Mouse (Mus musculus) Patski (cell line): ENCODE data around the gene Phox2b. TPM values are rescaled to one million over a fixed set of nuclear protein-coding genes. Genes with fewer than 3 reads are reported as not detected.

ENCODE experiments used
- ATAC-seq: fragments of 100-300 bp; one replicate; pipeline ENCODE4 v1.8.0; 2021
- CTCF ChIA-PET: fragments of 350-600 bp; sonication (Branson Sonifier 250); formaldehyde crosslinking; loops from one replicate; lab custom pipeline; 2022; ENCODE audit warnings: inconsistent platforms; lab: Charles Lee
- POLR2A ChIA-PET: fragments of 350-600 bp; sonication (Branson Sonifier 250); formaldehyde crosslinking; loops from one replicate; lab custom pipeline; 2022; ENCODE audit warnings: antibody characterized with exemption, inconsistent platforms; lab: Charles Lee
- DNase-seq: peaks from one replicate; pipeline ENCODE4 v3.0.0-alpha.2; 2011; ENCODE audit warnings: low read depth, low spot score
- H3K27me3 ChIP-seq: fragments of 371-371 bp; one replicate; pipeline ENCODE4 v1.5.1; 2021
- CTCF ChIP-seq: fragments of 100-300 bp; IDR thresholded peaks from one replicate; pipeline ENCODE4 v1.5.1; 2021
- in situ Hi-C: fragments of 300-500 bp; cut with MboI; formaldehyde crosslinking; loops from 3 replicates; pipeline ENCODE4 v1.11.1; 2018; ENCODE audit warnings: low pct_unique_long_range_greater_than_20kb, mixed read lengths
- polyA plus RNA-seq: library from polyadenylated mRNA; unstranded; gene quantifications from one replicate; pipeline ENCODE4 v1.2.3, GENCODE M21; 2021

The Phox2b gene
- polyA plus RNA-seq, 1 experiment from 2014 or later: not detected

DNA sequence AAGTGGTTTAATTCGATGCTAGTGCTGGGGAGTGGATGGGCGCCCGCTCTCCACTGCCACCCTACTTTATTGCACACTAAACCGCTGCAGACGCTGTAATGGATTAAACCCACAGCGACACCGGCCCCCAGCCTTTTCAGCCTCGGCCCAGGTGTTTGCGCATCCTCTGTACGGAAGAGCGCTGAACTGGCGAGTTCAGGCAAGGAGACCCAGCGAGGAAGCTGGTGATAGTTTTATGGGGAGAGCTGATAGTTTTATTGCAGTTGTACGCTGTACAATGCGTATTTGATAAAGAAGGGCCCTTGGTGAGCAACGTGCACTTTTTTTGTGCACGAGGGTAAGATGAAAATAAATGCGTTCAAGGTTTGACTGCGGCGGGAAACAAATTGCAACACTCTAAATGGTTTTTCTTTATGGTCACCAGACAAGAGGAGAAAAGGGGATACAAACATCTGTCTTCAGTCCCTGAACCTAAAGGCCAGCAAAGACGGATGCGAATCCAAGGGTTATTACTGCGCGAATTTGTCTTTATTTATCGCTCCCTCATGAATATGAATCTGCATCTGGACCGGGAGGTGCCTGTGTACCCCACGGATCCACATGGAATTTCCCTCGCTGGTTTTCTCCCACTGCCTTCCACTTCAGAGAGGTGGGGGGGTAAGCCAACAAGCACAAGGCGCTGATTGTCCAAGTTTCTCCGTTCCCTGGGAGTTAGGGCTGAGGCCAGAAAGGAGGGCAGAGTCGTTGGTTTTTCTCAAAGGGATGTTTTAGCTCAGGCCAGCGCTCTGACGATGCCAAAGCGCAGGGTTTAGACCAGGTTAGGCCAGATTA lies 1.7 kb upstream of the Phox2b start:
- POLR2A ChIA-PET: no interaction called here
- no peak for ATAC-seq
- CTCF ChIA-PET: no interaction called here
- TF ChIP-seq CTCF: no peak
- H3K27me3 ChIP-seq: peaks cover 71% of the 10 kb centered on the region
- in situ Hi-C loops: no loop called here
- no peak for DNase-seq

DNA sequence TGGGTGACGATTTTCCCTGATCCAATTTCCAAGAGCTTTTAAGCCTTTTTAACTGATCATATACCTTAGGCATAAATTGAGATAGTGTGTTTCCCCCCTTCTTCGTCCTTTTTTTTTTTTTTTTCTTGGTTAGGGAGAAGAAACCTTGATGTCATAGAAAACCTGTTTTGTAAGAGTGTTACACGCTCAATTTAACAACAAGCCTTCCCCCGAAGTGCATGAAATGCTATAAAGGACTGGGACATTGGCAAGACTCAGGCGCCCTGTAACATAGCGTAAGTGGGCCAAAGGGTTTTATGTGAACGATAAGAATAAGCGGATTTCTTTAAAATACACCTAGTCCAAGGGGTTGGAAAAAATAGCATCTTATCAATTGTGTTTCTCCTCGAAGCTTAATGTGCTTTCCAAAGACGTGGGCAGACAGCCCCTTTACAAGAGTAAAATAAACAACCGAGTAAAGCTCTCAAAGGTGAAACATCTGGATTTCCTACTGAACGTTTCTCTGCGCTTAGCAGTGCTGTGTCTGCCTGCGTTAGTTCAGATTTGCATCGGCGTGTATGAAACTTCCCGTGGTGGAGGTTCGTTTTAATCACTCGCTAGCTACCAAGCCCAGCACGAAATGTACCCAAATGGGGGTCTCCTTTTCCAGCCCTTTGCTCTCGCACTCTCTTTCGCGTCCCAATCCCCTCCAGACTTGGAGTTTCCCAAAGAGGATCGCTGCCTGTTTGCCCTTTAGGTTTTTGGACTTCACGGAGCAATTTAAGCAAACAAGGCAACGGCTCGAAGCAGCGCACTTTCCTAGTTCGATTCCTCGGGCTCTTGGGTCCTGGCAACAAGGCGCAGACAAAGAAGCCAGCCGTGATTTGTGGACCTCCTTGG lies 531 bp upstream of the Phox2b start:
- in situ Hi-C loops: no loop called here
- ATAC-seq: no peak
- DNase-seq: no peak
- TF ChIP-seq CTCF: no peak
- peaks cover 78% of the 10 kb centered on the region for H3K27me3 ChIP-seq
- CTCF ChIA-PET: interaction anchor here (0.8 kb wide), 1 partner anchor 9 kb away, joined by 3 read pairs; no protein-coding TSS in a partner anchor
- POLR2A ChIA-PET: no interaction called here

DNA sequence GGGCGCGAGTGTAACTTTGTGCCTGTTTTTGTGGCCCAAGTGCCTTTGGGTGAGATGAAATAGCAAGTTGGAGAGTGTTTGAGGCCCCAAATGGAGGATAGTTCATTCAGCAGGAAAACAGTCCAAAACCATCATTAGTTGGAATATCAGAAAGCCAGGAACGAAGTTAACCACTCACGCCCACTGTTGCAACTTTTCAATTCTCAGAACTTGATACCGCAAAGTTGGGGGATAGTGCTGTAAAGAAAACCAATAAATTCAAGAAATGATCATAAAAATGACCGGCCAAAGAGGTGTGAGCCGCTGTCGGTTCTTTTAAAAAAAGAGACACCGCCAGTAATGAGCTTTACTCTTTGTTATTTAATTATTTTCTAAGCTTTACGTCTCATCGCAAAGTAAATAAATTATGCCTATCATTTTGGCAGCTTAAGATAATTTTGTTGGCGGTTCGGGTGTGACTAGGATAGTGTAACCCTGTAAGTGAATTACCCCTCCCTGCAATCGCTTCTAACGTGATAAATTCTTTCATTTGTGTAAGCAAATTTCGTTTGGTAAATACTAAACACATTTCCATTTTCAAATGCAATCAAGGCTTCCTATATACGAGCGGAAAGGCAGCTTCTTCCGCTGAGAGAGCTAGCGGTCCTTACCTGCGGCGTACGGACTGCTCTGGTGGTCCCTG lies 909 bp downstream of the Phox2b start:
- CTCF ChIA-PET: no interaction called here
- DNase-seq: no peak
- H3K27me3 ChIP-seq: peaks cover 87% of the 10 kb centered on the region
- TF ChIP-seq CTCF: no peak
- no peak for ATAC-seq
- in situ Hi-C loops: no loop called here
- POLR2A ChIA-PET: interaction anchor here (0.5 to 0.6 kb wide), 2 partner anchors 20 to 131 kb away, joined by 3 read pairs; no protein-coding TSS in a partner anchor

DNA sequence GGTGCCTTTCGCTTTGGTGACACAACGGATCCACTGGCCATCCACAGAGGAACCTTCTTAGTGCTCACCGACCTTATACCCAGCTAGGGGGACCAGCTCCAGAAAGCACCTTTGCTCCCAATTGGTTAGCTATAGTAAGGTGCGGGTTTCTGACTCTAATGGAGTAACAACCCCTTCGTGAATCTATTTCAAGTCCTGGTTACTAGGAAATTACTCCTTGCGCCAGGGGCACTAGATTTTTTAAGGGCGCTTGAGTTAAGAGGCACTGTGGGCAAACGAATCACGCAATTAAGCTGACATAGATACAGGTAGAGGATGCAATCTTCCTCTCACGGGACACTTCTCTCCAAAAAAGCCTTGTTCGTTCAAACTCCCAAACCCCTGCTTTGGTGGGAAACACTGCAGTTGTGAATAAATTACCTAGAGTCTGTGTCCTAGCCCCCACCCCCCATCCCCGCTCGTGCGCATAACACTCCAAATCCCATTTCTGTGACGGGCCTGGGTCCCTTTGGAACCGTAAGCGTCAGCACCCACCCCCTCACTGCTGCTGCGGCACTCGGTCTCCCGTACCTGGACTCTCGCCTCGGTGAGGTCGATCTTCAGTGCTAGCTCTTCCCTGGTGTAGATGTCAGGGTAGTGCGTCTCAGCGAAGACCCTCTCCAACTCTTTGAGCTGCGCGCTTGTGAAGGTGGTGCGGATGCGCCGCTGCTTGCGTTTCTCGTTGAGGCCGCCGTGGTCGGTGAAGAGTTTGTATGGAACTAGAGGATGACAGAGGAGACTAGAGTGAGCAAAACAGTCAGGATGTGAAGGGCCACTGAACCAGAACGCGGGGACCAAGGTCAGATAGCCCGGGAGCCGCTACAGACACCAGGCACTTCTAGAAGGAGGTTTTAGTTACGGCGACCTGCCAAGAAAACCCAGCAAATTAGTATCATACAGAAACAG lies 1.7 kb downstream of the Phox2b start:
- ChIA-PET CTCF (no interaction called here), POLR2A (interaction anchor here (0.5 to 0.6 kb wide), 2 partner anchors 19 to 132 kb away, joined by 3 read pairs; no protein-coding TSS in a partner anchor)
- no peak for ATAC-seq
- no peak for DNase-seq
- no peak for TF ChIP-seq CTCF
- in situ Hi-C loops: no loop called here
- H3K27me3 ChIP-seq: peaks cover 87% of the 10 kb centered on the region

DNA sequence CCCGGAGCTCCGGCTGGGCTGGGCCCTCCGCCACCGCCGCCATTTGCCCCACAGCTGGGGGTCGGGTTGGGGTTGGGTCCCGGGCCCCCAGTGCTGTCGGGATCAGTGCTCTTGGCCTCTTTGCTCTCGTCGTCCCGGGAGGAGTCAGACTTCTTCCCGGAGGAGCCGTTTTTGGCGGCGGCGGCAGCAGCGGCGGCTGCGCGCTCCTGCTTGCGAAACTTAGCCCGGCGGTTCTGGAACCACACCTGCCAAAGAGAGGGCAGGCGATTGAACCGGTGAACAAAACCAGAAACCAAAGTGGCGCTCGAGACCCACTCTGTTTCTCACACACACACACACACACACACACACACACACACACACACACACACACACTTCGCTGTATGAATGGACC lies 2.7 kb downstream of the Phox2b start:
- no peak for TF ChIP-seq CTCF
- in situ Hi-C loops: no loop called here
- DNase-seq: no peak
- POLR2A ChIA-PET: no interaction called here
- CTCF ChIA-PET: no interaction called here
- H3K27me3 ChIP-seq: peaks cover 85% of the 10 kb centered on the region
- no peak for ATAC-seq

DNA sequence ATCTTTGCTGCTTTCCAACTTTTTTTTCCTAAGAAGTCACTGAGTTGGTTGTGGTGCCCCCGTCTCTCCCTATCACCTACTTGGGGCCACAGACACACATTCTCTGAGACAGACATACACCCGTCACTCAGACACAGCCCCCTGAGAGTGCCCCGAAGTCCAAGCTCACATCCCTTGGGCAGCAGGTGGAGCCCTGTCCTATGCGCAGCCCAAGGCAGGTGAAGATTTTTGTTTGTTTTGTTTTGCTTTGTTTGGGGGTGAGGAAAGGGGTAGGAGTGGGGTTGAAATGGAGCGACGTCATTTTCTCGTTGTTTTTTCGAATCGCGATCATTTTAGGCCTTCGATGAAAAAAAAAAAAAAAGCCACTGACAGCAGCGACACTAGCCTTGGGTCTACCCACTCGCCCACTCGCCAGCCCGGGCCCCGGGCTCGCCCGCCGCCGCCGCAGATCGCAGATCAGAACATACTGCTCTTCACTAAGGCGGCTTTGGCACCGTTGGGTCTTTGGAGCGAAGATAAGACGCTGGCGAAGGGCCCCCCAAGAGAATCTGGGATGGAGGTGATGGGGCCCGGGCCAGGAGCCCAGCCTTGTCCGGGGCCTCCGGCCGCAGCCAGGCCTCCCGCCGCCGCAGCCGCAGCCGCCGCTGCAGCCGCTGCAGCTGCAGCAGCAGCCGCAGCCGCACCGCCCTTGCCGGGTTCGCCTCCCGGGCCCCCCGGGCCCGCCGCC lies 3.3 kb downstream of the Phox2b start:
- ChIA-PET CTCF (no interaction called here), POLR2A (interaction anchor here (0.5 to 0.7 kb wide), 2 partner anchors 8 to 50 kb away, joined by 3 to 6 read pairs; no protein-coding TSS in a partner anchor)
- H3K27me3 ChIP-seq: peaks cover 87% of the 10 kb centered on the region
- ATAC-seq (no peak), DNase-seq (no peak)
- in situ Hi-C loops: no loop called here
- TF ChIP-seq CTCF: no peak

DNA sequence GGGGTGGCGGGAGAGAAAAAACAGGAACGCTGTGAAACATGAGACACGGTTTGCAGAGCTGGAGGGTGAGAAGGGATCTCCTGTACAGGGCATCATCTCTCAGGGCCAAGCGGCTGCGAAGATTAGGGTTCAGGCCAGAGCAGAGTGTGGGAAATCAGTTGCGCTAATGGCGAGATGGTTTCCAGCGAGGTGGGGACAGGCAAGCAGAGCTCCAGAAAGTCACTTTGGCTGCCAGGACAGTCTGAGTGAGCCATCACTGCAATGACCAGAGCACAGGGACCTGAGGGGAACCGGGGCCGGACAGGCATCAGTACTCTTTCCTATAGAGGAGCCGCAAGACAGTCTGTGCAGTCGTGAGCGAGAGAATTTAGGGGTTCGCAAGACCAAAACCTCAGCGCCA lies 3.9 kb downstream of the Phox2b start:
- in situ Hi-C loops: no loop called here
- ATAC-seq: no peak
- no peak for DNase-seq
- peaks cover 86% of the 10 kb centered on the region for H3K27me3 ChIP-seq
- TF ChIP-seq CTCF: no peak
- POLR2A ChIA-PET: interaction anchor here (0.7 kb wide), 1 partner anchor 49 kb away, joined by 6 read pairs; no protein-coding TSS in a partner anchor
- CTCF ChIA-PET: no interaction called here

DNA sequence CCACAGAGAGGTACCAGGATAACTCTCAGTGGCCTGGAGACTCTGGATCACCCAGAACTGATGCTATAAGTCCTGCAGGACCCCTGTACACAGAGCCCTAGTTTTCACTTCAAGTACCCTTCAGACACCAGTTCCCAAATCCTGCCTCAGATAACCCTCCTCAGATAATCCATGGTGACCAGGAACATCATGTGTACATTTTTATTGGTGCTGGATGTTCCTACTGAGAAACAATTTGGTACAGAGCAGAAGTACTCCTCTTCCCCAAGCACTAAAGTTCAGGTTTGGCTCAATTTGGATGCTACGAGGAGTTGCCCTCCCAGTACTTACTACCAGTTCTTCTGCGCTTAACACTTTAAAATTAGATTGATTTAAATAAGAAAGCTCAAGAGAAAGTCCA lies 5.1 kb downstream of the Phox2b start:
- no peak for ATAC-seq
- ChIA-PET POLR2A (no interaction called here), CTCF (no interaction called here)
- in situ Hi-C loops: no loop called here
- peaks cover 88% of the 10 kb centered on the region for H3K27me3 ChIP-seq
- TF ChIP-seq CTCF: no peak
- no peak for DNase-seq

DNA sequence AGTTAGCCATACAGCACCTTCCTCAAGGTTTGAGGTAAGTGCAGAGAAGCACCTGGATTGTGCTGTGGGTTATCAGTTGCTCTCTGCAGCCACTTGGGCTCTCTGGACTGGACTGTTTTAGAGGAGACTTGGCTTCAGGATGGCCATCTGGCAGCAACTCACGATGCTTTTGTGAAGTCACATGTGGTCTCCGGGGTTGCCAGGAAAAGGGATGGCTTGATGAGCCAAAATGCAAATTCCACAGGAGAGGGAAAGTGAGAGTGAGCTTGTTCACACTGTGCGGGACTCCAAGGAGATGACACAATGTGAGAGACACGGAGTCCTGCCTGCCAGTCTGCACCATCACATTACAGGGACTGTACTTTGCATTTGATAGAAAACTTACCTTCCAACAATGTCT lies 7.3 kb downstream of the Phox2b start:
- H3K27me3 ChIP-seq: peaks cover 72% of the 10 kb centered on the region
- TF ChIP-seq CTCF: no peak
- ATAC-seq (no peak), DNase-seq (no peak)
- CTCF ChIA-PET: no interaction called here
- in situ Hi-C loops: no loop called here
- POLR2A ChIA-PET: no interaction called here
